Mouse (Mus musculus) C2C12 (cell line): ENCODE measurements around the gene Cdk7. TPM values are rescaled to one million over a fixed set of nuclear protein-coding genes. Genes with fewer than 3 reads are reported as not detected.

ENCODE experiments used
- H3K27me3 ChIP-seq: one replicate; pipeline ENCODE4 v1.6.1; 2011; ENCODE audit not compliant: control insufficient read depth, insufficient read depth, insufficient read length
- H3K36me3 ChIP-seq: one replicate; pipeline ENCODE4 v1.6.1; 2011; ENCODE audit not compliant: control insufficient read depth, insufficient read depth
- H3K4me3 ChIP-seq: one replicate; pipeline ENCODE4 v1.5.1; 2011; ENCODE audit warnings: mild to moderate bottlenecking, control low read depth; ENCODE audit not compliant: poor library complexity, insufficient read depth, severe bottlenecking
- H3K79me2 ChIP-seq: one replicate; pipeline ENCODE4 v1.6.1; 2011; ENCODE audit not compliant: control insufficient read depth, insufficient read depth
- H3K79me3 ChIP-seq: one replicate; pipeline ENCODE4 v1.6.1; 2011; ENCODE audit warnings: low read depth, control low read depth
- H3ac ChIP-seq: one replicate; pipeline ENCODE3; 2011; ENCODE audit warnings: low read depth; ENCODE audit not compliant: control insufficient read depth, insufficient read length
- CEBPB ChIP-seq: IDR thresholded peaks from one replicate; pipeline ENCODE4 v1.6.1; 2011; ENCODE audit warnings: low read depth, mild to moderate bottlenecking, control low read depth, moderate library complexity
- CTCF ChIP-seq: IDR thresholded peaks from one replicate; pipeline ENCODE4 v1.5.1; 2011; ENCODE audit not compliant: control insufficient read depth, insufficient read depth, insufficient read length
- FOSL1 ChIP-seq: IDR thresholded peaks from one replicate; pipeline ENCODE4 v1.8.0; 2011; ENCODE audit warnings: mild to moderate bottlenecking, low read length; ENCODE audit not compliant: poor library complexity, insufficient read depth, severe bottlenecking
- MAX ChIP-seq: IDR thresholded peaks from one replicate; pipeline ENCODE4 v1.6.1; 2011; ENCODE audit warnings: mild to moderate bottlenecking, control low read depth
- MYOD1 ChIP-seq: IDR thresholded peaks from one replicate; pipeline ENCODE4 v1.6.1; 2011; ENCODE audit warnings: low read depth; ENCODE audit not compliant: control insufficient read depth, insufficient read length
- MYOG ChIP-seq: IDR thresholded peaks from one replicate; pipeline ENCODE4 v1.6.1; 2011; ENCODE audit not compliant: control insufficient read depth, insufficient read length; ENCODE audit errors: extremely low read depth
- USF1 ChIP-seq: IDR thresholded peaks from one replicate; pipeline ENCODE4 v1.6.1; 2011; ENCODE audit warnings: low read depth, mild to moderate bottlenecking, control low read depth, moderate library complexity
- long read RNA-seq, 2 experiments: library from polyadenylated mRNA; unstranded; transcript quantifications; one replicate each; pipeline ENCODE4 v2.0.0; 2019 to 2020
- polyA plus RNA-seq: library from polyadenylated mRNA; unstranded; fragments of >200 nt; fragmentation: generic; extraction: Trizol; gene quantifications from one replicate; pipeline ENCODE4 v1.2.1, GENCODE M21; 2012; ENCODE audit warnings: missing spikeins

The Cdk7 gene
- 27.8 TPM for polyA plus RNA-seq
- long read RNA-seq, experiment 1, transcript Cdk7-201 (12 exons, 1,988 nt) = major isoform, 48 of 53 reads
- long read RNA-seq, experiment 1, partial matches to known transcripts = 1 of 53 reads
- long read RNA-seq, experiment 1, other reads (novel, unspliced or antisense) = 4 of 53 reads
- long read RNA-seq, experiment 2, transcript Cdk7-201 (12 exons, 1,988 nt) = major isoform, 103 of 121 reads
- long read RNA-seq, experiment 2, partial matches to known transcripts = 5 of 121 reads
- long read RNA-seq, experiment 2, other reads (novel, unspliced or antisense) = 11 of 121 reads

DNA sequence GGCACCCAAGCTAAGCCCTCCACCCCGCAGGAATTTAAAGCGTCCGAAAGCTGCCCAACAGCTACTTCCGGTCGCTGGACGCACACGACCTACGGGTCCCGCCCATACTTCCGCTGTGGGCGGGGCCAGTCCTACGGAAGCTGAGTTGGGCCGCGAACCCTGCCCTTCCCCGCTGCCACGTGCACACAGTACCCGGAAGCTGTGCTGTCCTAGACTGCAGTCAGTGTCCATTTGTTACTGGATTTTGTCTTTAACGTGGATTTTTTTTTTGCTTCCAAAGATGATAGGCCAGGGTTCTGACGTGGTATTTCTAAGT, at the start of gene Cdk7:
Gene Cdk7 (minus strand): TSS at position 79 of the 316 bp plus-strand sequence.
- TF ChIP-seq CEBPB = no peak
- TF ChIP-seq USF1 = peak; percentile 88
- peak; percentile 99 for TF ChIP-seq MAX

DNA sequence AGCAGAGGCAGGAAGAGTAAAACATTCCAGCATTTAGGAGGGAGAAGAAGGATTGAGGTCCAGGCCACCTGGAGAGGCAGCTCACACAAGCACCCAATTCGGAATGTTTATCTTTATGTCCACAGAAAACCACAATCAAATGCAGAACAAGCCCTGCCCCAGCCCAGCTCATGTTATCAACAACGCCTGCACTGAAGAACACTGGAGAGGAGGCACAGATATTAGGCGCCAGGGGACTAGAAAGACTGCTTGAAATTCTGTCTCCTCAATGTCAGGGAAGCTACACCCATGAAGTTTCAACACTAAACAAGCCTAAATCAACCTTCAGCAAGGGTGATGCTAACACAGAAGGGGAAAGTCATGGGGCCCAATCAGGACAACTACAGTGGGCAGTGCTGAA, 46.8 kb upstream of the Cdk7 start:
- Histone ChIP-seq H3K79me3 (peaks cover 11% of the 10 kb centered on the region), H3K27me3 (no peaks in the 10 kb centered on the region), H3K79me2 (peaks cover 39% of the 10 kb centered on the region), H3ac (no peak overlapping the region), H3K4me3 (no peak overlapping the region), H3K36me3 (peaks cover 47% of the 10 kb centered on the region)
- no peak for TF ChIP-seq FOSL1

More for the DNA sequence above, at the start of gene Cdk7:
- Histone ChIP-seq H3K79me3 (peaks cover 43% of the 10 kb centered on the region), H3K4me3 (peak within 1 kb of the TSS; percentile 99), H3K36me3 (peaks cover 29% of the 10 kb centered on the region), H3K27me3 (no peaks in the 10 kb centered on the region), H3K79me2 (peaks cover 50% of the 10 kb centered on the region), H3ac (peak within 1 kb of the TSS; percentile 95)

- Histone ChIP-seq H3K27me3 (no peaks in the 10 kb centered on the region), H3K79me3 (peaks cover 6% of the 10 kb centered on the region), H3K79me2 (peaks cover 31% of the 10 kb centered on the region), H3K36me3 (peaks cover 46% of the 10 kb centered on the region), H3ac (no peak overlapping the region), H3K4me3 (no peak overlapping the region)
- TF ChIP-seq CEBPB (no peak), MYOD1 (no peak), USF1 (no peak), MAX (no peak), CTCF (no peak), MYOG (no peak), FOSL1 (no peak)
Observed at GRCm38 (mm10) chr13:100776710-100777109, 46.0 kb upstream of the Cdk7 start.

DNA sequence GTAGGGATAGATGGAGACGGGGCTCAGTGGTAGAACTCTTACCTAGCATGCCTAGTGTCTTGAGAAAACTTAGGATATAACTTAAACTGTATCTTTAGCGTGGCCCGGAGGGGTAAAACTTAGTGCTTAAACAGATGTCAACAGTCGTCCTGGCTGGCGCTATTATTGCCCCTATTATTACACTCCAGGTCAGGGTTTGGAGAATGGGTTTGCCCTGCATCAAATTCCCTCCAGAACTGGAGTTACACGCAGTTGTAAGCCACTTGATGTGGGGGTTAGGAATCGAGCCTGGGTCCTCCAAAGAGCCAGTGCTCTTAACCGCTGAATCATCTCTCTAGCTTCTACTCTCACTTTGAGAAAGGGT, 45.3 kb upstream of the Cdk7 start:
- Histone ChIP-seq H3K4me3 (peak overlapping the region; percentile 94), H3K36me3 (peaks cover 46% of the 10 kb centered on the region), H3K27me3 (no peaks in the 10 kb centered on the region), H3ac (no peak overlapping the region), H3K79me2 (peaks cover 24% of the 10 kb centered on the region), H3K79me3 (peaks cover 6% of the 10 kb centered on the region)
- TF ChIP-seq FOSL1 (no peak), CEBPB (no peak), MYOG (no peak), MAX (no peak), CTCF (no peak), USF1 (no peak), MYOD1 (no peak)

GRCm38 (mm10) chr13:100775252-100776055, 44.7 kb upstream of the Cdk7 start, which contains the start of gene Cenph:
TSS of gene Cenph (minus strand) at chr13:100775899.
- Histone ChIP-seq H3ac (peak within 1 kb of the TSS; percentile 77), H3K36me3 (peaks cover 46% of the 10 kb centered on the region), H3K27me3 (no peaks in the 10 kb centered on the region), H3K79me2 (peaks cover 24% of the 10 kb centered on the region), H3K79me3 (peaks cover 5% of the 10 kb centered on the region), H3K4me3 (peak within 1 kb of the TSS; percentile 94)
- TF ChIP-seq MYOG (no peak), CEBPB (no peak), USF1 (no peak), FOSL1 (no peak), MYOD1 (no peak), CTCF (no peak), MAX (no peak)

DNA sequence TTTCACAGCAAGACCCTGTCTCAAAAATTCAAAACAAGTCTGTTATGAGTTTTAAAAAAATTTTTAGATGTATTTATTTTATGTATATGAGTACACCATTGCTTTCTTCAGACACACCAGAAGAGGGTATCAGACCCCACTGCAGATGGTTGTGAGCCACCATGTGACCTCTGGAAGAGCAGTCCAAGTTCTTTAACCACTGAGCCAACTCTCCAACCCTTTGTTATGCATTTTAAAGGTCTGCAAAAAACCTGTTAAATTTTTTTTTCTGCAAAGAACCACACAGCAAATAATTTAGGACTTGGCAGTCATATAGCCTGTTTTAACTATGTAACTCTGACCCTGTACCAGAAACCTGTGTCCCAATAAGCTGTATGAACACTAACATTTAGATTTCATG, 44.0 kb upstream of the Cdk7 start:
- H3K36me3 ChIP-seq = peaks cover 47% of the 10 kb centered on the region
- H3K4me3 ChIP-seq = peak overlapping the region; percentile 94
- H3K79me3 ChIP-seq = peaks cover 4% of the 10 kb centered on the region
- TF ChIP-seq USF1 (peak; percentile 55), MYOD1 (no peak)
- no peaks in the 10 kb centered on the region for H3K27me3 ChIP-seq
- H3K79me2 ChIP-seq = peaks cover 24% of the 10 kb centered on the region
- H3ac ChIP-seq = no peak overlapping the region
